In genomic region chr7:46566318-46567007, GRCm38 (mm10) we compare ENCODE assay signal across 18 mouse cellular contexts.
A peak's percentile ranks its signal among the peaks of the same experiment; 100 is the strongest.
DNase-seq lines count a peak whose midpoint lies in the region; ATAC-seq and TF ChIP-seq lines count a peak whose summit lies in the region.
"Had no signal": no experiment of that assay in that cellular context is flagged by ENCODE, and none has a peak within 500 bp of the region (broad histone marks: within the 10 kb centered on the region; RNA-seq: fewer than 3 reads in every experiment).

No protein-coding gene starts in this region.

- intact Hi-C loops in left cerebral cortex, postnatal 36 days (cut with DNase I): no loop called here

- ATAC-seq in intestine, embryonic 15.5 days: peak; percentile 77
- peak; percentile 94 for ATAC-seq in liver, postnatal 0 days
- ATAC-seq in forebrain, embryonic 16.5 days: no peak
- ATAC-seq: forebrain, embryonic 15.5 days had no signal

- no peak for TF ChIP-seq CTCF in liver, postnatal 0 days (IDR thresholded peaks at IDR 0.05; ENCODE audit: low read depth)

- no peak overlapping the region for H3K9ac ChIP-seq in intestine, embryonic 15.5 days
- H3K9ac ChIP-seq in liver, postnatal 0 days (replicated peaks): no peak overlapping the region
- H3K9ac ChIP-seq in forebrain, embryonic 16.5 days (replicated peaks; ENCODE audit: low read depth, low read length): no peak overlapping the region
- H3K9ac ChIP-seq: embryonic facial prominence, embryonic 12.5 days; forebrain, embryonic 15.5 days; heart, embryonic 15.5 days had no signal

- WGBS in intestine, embryonic 15.5 days: 67% methylated on average over 8 of the region's 8 CpGs
- WGBS in large intestine, adult 2 months: 39% methylated on average over 8 of the region's 8 CpGs
- 62% methylated on average over 8 of the region's 8 CpGs for WGBS in liver, postnatal 0 days (ENCODE audit: insufficient replicate concordance)
- 95% methylated on average over 8 of the region's 8 CpGs for WGBS in forebrain, embryonic 16.5 days

- H3K4me3 ChIP-seq in intestine, embryonic 15.5 days (replicated peaks): no peak overlapping the region
- no peak overlapping the region for H3K4me3 ChIP-seq in liver, postnatal 0 days (ENCODE audit: low read depth, low read length)
- no peak overlapping the region for H3K4me3 ChIP-seq in forebrain, embryonic 16.5 days (replicated peaks; ENCODE audit: low read length)
- H3K4me3 ChIP-seq: embryonic facial prominence, embryonic 12.5 days; forebrain, embryonic 15.5 days; heart, embryonic 10.5 days; heart, embryonic 15.5 days had no signal

- H3K27me3 ChIP-seq in intestine, embryonic 15.5 days (replicated peaks): no peaks in the 10 kb centered on the region
- no peaks in the 10 kb centered on the region for H3K27me3 ChIP-seq in liver, postnatal 0 days (ENCODE audit: insufficient read depth, low read length)
- H3K27me3 ChIP-seq in forebrain, embryonic 16.5 days (replicated peaks; ENCODE audit: control insufficient read depth, insufficient read depth, low read length): no peaks in the 10 kb centered on the region
- H3K27me3 ChIP-seq: embryonic facial prominence, embryonic 12.5 days; forebrain, embryonic 15.5 days; heart, embryonic 15.5 days had no signal

- H3K27ac ChIP-seq in intestine, embryonic 15.5 days: no peak overlapping the region
- 0 out of 2 replicates have a peak overlapping the region, but pooled peaks have one; percentile 12 for H3K27ac ChIP-seq in liver, postnatal 0 days (ENCODE audit: low read depth)
- no peak overlapping the region for H3K27ac ChIP-seq in forebrain, embryonic 16.5 days (ENCODE audit: low read length)
- H3K27ac ChIP-seq: embryonic facial prominence, embryonic 12.5 days; forebrain, embryonic 15.5 days; heart, embryonic 10.5 days; heart, embryonic 15.5 days had no signal

- H3K36me3 ChIP-seq in intestine, embryonic 15.5 days: no peaks in the 10 kb centered on the region; the same call in 1 of the 2 replicates
- no peaks in the 10 kb centered on the region for H3K36me3 ChIP-seq in liver, postnatal 0 days (replicated peaks; ENCODE audit: insufficient read depth, low read length)
- H3K36me3 ChIP-seq in forebrain, embryonic 16.5 days (ENCODE audit: control insufficient read depth, insufficient read depth): peaks cover 9% of the 10 kb centered on the region
- H3K36me3 ChIP-seq: embryonic facial prominence, embryonic 12.5 days; heart, embryonic 10.5 days; heart, embryonic 15.5 days had no signal

- no peak overlapping the region for H3K4me2 ChIP-seq in intestine, embryonic 15.5 days (replicated peaks)
- H3K4me2 ChIP-seq in liver, postnatal 0 days (ENCODE audit: low read depth, low read length): peak overlapping the region; percentile 48
- H3K4me2 ChIP-seq in forebrain, embryonic 16.5 days (ENCODE audit: low read length): no peak overlapping the region
- H3K4me2 ChIP-seq: embryonic facial prominence, embryonic 12.5 days; forebrain, embryonic 15.5 days; heart, embryonic 15.5 days had no signal

- no peak for TF ChIP-seq EP300 in liver, postnatal 0 days (IDR thresholded peaks at IDR 0.05; ENCODE audit: low read depth)

- peak; percentile 36 for DNase-seq in kidney, adult 9 months
- DNase-seq in kidney, adult 11 months: no peak
- DNase-seq in large intestine, adult 2 months (ENCODE audit: low read depth, low spot score): peak; percentile 24
- DNase-seq in liver, postnatal 0 days: peak; percentile 26
- no peak for DNase-seq in left cerebral cortex, postnatal 36 days (ENCODE audit: low spot score in 2 of 2)
- DNase-seq: adrenal gland, postnatal 10 days; cerebellum, adult 11 months; cerebellum, adult 8-10 months; cerebellum, postnatal 14 days; gastrocnemius, postnatal 10 days; heart, adult 18-20 months; heart, postnatal 14 days had no signal

- no peaks in the 10 kb centered on the region for H3K4me1 ChIP-seq in intestine, embryonic 15.5 days (replicated peaks)
- 0 out of 2 replicates have a peak, but pooled peaks cover 6% of the 10 kb centered on the region for H3K4me1 ChIP-seq in liver, postnatal 0 days (ENCODE audit: insufficient read depth)
- H3K4me1 ChIP-seq in forebrain, embryonic 16.5 days (replicated peaks; ENCODE audit: control insufficient read depth, insufficient read depth, low read length): no peaks in the 10 kb centered on the region
- H3K4me1 ChIP-seq: embryonic facial prominence, embryonic 12.5 days; forebrain, embryonic 15.5 days; heart, embryonic 15.5 days had no signal

- no peaks in the 10 kb centered on the region for H3K9me3 ChIP-seq in intestine, embryonic 15.5 days
- no peaks in the 10 kb centered on the region for H3K9me3 ChIP-seq in liver, postnatal 0 days (ENCODE audit: low read length)
- H3K9me3 ChIP-seq in forebrain, embryonic 16.5 days (ENCODE audit: control insufficient read depth, low read length): peaks cover 3% of the 10 kb centered on the region; the same call in 1 of the 2 replicates
- H3K9me3 ChIP-seq: embryonic facial prominence, embryonic 12.5 days; forebrain, embryonic 15.5 days; heart, embryonic 10.5 days; heart, embryonic 15.5 days had no signal

Comparison
In these comparisons a context has a peak if more than half of its experiments do, and no peak if none do; other contexts are left out.
1. DNase-seq: peak in kidney, adult 9 months (single experiment), large intestine, adult 2 months (single experiment) and liver, postnatal 0 days (single experiment); none in kidney, adult 11 months (single experiment) and left cerebral cortex, postnatal 36 days (0 of 2).